Mouse (Mus musculus): ENCODE data around the gene Hist1h2bh.
"Not testable (repeated sequence)": the region's sequence is repeated elsewhere in the genome, so short reads cannot be mapped to it uniquely, and the experiment has no call there.

Hist1h2bh gene

DNA sequence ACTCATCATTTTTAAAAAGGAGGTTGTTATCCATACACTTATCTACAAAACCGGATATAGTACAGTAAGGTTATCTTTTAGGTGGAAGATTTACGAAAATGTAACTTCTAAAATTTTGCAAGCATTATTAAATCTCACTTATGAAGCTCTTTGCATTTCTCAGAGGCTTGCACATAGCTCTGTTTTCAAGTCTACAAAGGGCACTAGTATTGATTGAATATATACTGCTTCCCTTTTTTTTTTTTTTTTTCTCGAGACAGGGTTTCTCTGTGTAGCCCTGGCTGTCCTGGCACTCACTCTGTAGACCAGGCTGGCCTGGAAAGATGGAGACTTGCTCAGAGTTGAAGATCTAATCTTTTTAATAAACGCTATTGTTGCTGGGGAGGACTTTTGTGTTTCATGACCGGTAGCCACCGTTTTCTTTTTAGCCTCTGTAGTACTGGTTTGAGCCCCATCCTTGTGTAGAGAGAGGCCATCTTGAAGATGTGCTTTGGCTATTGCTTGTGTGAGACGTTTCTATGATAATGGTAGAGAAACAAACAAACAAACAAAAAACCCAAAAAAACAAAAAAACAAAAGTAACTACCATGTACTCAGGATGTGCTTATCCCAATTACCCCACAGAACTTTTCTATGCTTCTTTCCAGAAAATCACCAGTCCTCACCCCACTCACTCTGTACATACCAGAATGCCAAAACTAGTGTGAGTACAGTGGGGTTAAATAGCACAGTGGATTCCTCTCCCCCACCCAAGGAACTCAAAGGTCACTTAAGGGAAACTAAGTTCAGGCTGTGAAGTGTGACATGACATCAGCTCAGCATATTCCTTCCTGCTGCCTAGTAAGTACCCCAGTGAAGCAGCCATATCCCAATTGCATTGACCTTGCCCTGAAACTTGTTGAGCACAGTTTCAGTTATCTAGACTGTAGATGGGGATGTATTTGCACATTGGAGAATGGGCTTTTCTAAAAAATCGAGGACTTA lies 9.0 kb upstream of the Hist1h2bh start:
- DNase-seq (ENCODE audit: low spot score in 2 of 2), result no peak

- peak; percentile 66 to 73 for DNase-seq (ENCODE audit: low spot score in 2 of 2)
Observed at GRCm38 (mm10) chr13:23551146-23551834, 8.1 kb upstream of the Hist1h2bh start, which contains the start of gene Hist1h4f. Hist1h4f (minus strand) TSS chr13:23551648.

- no peak for DNase-seq (ENCODE audit: low spot score in 2 of 2)
Observed at GRCm38 (mm10) chr13:23550761-23551145, 7.6 kb upstream of the Hist1h2bh start.

DNA sequence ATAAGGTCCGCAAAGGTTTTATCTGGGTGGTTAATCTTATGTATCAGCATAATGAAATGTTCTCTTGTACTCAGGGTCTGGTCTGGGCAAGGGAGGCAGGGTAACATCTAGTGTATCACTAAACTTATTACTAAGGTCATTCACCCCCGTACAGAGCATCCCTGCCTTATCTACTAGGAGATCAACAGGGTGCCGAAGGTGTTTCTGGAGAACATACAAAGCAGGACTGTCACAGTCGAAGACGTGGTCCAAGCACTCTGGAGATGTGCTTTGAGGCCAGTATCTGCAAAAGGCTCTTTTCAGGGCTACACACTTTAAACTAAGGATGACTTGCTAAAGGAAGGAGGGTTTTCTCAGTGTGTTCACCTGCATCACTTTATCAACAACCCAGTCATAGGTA lies 3.5 kb upstream of the Hist1h2bh start:
- DNase-seq (ENCODE audit: low spot score in 2 of 2), result no peak

DNA sequence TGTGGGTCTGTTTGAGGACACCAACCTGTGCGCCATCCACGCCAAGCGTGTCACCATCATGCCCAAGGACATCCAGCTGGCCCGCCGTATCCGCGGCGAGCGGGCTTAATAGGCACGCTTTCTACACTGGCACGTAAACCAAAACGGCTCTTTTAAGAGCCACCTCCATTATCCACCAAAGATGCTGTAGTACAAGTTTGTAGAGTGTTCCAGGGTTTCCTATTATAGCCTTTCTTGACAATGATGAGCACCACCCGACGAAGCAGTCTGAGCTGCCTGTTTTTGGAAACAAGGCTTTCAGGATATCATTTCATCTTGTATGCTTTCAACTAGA lies 1.6 kb upstream of the Hist1h2bh start:
- DNase-seq (ENCODE audit: low spot score in 2 of 2), result not testable (repeated sequence)

DNA sequence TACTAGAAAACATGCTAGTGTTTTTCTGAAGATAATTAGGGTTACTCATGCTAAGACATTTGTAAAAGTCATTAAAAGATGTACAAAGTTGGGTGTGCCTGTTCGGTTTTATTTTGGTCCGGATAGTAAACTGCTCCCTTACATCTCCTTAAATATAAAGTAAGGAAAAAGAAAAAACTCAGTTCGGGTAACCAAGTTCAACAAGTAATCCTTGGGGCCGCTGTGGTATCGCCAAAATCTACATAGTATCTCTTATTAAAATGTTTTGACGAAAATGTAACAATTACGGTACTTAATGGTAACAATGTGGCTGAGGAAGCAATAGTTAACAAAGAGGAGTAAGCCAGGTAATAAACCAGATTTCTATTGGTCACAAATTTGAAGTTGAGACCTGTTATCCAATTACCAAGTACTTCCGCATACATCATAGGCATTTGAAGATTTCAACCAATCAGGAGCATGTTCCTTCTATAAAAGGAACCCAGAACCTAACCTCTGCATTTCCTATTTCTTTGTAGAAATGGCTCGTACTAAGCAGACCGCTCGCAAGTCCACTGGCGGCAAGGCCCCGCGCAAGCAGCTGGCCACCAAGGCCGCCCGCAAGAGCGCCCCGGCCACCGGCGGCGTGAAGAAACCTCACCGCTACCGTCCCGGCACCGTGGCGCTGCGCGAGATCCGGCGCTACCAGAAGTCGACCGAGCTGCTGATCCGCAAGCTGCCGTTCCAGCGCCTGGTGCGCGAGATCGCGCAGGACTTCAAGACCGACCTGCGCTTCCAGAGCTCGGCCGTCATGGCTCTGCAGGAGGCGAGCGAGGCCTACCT lies 984 bp upstream of the Hist1h2bh start, which contains the start of gene Hist1h3f:
Gene Hist1h3f, plus strand, starts transcription at position 88 of the 822 bp plus-strand sequence.
- DNase-seq (ENCODE audit: low spot score in 2 of 2), result peak; percentile 59 to 62

DNA sequence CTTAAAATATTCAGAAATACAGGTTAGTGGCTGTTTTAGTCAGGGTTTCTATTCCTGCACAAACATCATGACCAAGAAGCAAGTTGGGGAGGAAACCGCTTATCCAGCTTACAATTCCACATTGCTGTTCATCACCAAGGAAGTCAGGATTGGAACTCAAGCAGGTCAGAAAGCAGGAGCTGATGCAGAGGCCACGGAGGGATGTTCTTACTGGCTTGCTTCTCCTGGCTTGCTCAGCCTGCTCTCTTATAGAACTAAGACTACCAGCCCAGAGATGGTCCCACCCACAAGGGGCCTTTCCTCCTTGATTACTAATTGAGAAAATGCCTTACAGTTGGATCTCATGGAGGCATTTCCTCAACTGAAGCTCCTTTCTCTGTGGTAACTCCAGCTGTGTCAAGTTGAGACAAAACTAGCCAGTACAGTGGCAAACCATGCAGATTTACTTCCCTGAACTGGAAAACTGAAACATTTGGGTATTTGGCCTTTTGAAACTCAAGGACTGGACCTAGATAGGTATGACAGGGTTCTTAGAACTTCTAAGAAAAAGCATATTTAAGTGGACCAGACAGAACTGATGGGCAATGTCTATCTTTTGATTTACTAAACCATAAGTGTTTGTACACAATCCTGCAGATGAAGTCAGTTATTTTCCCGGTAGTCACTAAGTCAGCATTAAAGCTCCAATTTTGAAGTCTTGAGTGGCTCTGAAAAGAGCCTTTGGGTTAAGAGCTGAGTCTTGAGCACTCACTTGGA lies 789 bp downstream of the Hist1h2bh start:
- DNase-seq (ENCODE audit: low spot score in 2 of 2), result not testable (repeated sequence)

GRCm38 (mm10) chr13:23541497-23541896 lies 1.7 kb downstream of the Hist1h2bh start:
- no peak for DNase-seq (ENCODE audit: low spot score in 2 of 2)

- not testable (repeated sequence) for DNase-seq (ENCODE audit: low spot score in 2 of 2)
Observed at GRCm38 (mm10) chr13:23539821-23540220, 3.4 kb downstream of the Hist1h2bh start.

GRCm38 (mm10) chr13:23538249-23538648 lies 4.9 kb downstream of the Hist1h2bh start:
- DNase-seq (ENCODE audit: low spot score in 2 of 2), result no peak

- DNase-seq (ENCODE audit: low spot score in 2 of 2), result no peak
Observed at GRCm38 (mm10) chr13:23537006-23537710, 6.0 kb downstream of the Hist1h2bh start.

DNA sequence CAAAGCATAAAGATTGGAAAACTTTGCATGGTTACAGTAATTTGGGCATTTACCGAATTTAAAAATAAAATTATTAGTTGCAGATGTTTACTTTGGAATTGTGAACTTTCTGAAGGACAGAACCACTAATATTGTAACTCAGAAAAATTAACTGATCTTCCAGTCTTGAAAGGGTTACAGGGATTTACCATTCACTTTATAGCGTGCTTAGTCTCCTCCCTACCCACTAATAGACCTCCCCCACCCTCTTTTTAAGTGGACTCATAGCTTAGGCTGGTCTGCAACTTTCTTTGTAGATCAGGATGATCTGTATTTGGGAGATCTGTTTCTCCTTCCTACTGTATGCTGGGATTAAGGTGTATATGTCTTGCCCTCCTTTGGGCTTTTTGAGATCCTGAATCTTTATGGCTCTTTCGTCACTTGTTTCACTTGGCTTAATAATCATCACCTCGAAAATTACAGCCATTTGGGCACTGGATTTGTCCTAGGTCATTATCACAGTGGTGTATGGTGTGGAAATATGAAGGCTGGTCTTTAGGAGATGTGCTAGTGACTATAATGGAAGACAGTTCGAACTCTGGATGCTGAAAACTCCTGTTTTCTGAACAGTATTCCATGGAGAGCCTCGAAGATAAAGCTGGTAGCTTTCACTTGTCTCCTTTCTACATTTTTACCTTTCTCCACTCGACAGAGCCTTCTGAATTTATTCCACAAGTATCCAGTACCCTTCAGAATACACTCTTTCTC lies 6.9 kb downstream of the Hist1h2bh start:
- DNase-seq (ENCODE audit: low spot score in 2 of 2), result no peak

GRCm38 (mm10) chr13:23535137-23536075 lies 7.8 kb downstream of the Hist1h2bh start, which contains the start of gene Hist1h3g:
Hist1h3g (plus strand) TSS chr13:23535422.
- DNase-seq (ENCODE audit: low spot score in 2 of 2), result peak; percentile 67 to 70

DNA sequence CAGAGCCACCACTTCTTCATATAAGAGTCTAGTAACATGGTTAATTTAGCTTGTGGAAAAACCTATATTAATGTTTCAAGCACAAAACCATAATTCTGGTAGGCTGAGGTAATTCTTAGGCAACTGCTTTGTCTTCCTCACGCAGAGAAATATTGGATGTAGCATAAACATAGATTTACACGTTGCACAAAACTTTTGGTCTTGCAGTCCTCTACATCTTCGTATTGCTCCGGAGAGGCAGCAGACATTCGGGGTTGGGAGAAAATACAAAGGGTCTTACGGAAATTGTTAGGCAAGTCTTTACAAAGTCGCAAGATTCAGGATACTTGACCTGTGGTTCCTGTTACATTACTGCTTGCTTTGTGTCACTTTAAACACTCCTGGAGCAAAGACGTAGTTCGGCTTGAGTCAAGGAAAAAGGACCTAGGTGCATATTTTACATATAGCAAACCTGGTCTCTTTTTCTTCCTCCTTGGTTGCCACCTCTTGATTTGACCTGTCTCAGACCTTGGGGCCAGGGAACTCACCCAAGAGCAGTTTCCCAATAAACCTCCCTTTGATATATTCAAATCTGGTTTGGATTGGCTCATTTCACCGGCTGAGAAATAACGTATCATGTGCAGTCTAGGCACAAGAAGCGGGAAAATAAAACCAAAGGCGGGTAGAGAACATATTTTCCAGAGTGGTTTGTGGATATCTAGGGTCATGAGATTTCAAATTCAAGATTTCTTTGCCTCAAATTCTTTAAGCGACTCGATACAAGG lies 8.6 kb downstream of the Hist1h2bh start:
- no peak for DNase-seq (ENCODE audit: low spot score in 2 of 2)

GRCm38 (mm10) chr13:23533560-23534367 lies 9.4 kb downstream of the Hist1h2bh start, which contains the start of gene Hist1h2af:
Hist1h2af (plus strand) TSS chr13:23533906.
- not testable (repeated sequence) for DNase-seq (ENCODE audit: low spot score in 2 of 2)

DNA sequence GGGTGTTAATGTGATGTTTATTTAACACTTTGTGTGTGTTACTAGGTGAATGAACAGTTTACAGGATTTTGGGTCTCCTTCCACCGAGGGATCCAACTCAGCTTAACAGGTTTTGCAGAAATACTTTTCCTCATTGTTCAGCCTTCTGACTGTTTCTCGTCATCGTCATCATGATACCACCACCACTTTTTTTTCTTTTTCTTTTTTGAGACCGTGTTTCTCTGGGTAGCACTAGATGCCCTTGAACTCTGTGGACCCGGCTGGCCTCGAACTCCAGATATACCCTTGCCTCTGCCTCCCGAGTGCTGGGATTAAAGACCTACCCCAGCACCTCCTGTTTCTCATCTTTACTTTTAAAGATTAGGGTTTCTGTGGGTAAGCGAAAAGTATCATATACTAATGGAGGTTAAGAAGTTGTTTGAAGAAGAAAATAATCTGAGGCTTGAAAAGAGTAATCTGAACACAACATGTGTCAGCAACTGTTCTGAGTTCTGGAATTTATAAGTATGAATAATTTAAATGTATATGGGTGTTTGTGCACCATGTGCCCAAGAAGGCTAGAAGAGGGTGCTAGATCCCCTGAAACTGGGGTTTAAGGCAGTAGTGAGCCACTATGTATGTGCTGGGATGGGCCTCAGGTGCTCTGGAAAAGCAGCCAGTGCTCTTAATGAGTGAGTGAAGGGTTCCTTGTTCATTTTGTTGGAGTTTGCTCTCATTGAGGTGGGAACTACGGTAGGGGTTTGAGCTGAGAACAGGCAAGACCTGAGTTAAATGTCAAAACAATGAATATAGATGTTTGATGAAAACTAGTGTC lies 10.7 kb downstream of the Hist1h2bh start:
- DNase-seq (ENCODE audit: low spot score in 2 of 2), result no peak

All from urinary bladder, adult 18-20 months (tissue).